Mouse (Mus musculus): ENCODE measurements around the gene Mapre1. TPM values are rescaled to one million over a fixed set of nuclear protein-coding genes. Genes with fewer than 3 reads are reported as not detected.
"Not testable (repeated sequence)": the region's sequence is repeated elsewhere in the genome, so short reads cannot be mapped to it uniquely, and the experiment has no call there.

Mapre1 gene
- polyA plus RNA-seq, 1 experiment = 3.8 TPM

- H3K27me3 ChIP-seq (ENCODE audit: control insufficient read depth, insufficient read depth, low read length) = no peaks in the 10 kb centered on the region
- 27% methylated on average over 4 of the region's 4 CpGs for WGBS
- no peak overlapping the region for H3K27ac ChIP-seq (ENCODE audit: insufficient read depth, low read depth, low read length)
- TF ChIP-seq CTCF (IDR thresholded peaks at IDR 0.05; ENCODE audit: extremely low read depth, insufficient read length, insufficient replicate concordance, low read depth, low read length) = no peak
- TF ChIP-seq POLR2A (IDR thresholded peaks at IDR 0.05; ENCODE audit: low read depth, low read length) = no peak
- H3K4me3 ChIP-seq (ENCODE audit: low read depth, low read length) = no peak overlapping the region
- H3K36me3 ChIP-seq (ENCODE audit: control insufficient read depth, insufficient read depth, low read length) = no peaks in the 10 kb centered on the region
- no peaks in the 10 kb centered on the region for H3K4me1 ChIP-seq (ENCODE audit: control insufficient read depth, insufficient read depth, insufficient read length, low read length)
Measured at GRCm38 (mm10) chr2:153713227-153713626, 27.8 kb upstream of the Mapre1 start.

GRCm38 (mm10) chr2:153717861-153718260 lies 23.2 kb upstream of the Mapre1 start:
- H3K4me3 ChIP-seq (ENCODE audit: low read depth, low read length); H3K27me3 ChIP-seq (ENCODE audit: control insufficient read depth, insufficient read depth, low read length); H3K27ac ChIP-seq (ENCODE audit: insufficient read depth, low read depth, low read length); H3K36me3 ChIP-seq (ENCODE audit: control insufficient read depth, insufficient read depth, low read length); H3K4me1 ChIP-seq (ENCODE audit: control insufficient read depth, insufficient read depth, insufficient read length, low read length): not testable (repeated sequence)
- WGBS = 71% methylated on average over 3 of the region's 3 CpGs

GRCm38 (mm10) chr2:153723098-153723497 lies 18.0 kb upstream of the Mapre1 start:
- TF ChIP-seq POLR2A (IDR thresholded peaks at IDR 0.05; ENCODE audit: low read depth, low read length) (no peak), CTCF (IDR thresholded peaks at IDR 0.05; ENCODE audit: extremely low read depth, insufficient read length, insufficient replicate concordance, low read depth, low read length) (no peak)
- Histone ChIP-seq H3K27me3 (ENCODE audit: control insufficient read depth, insufficient read depth, low read length) (no peaks in the 10 kb centered on the region), H3K27ac (ENCODE audit: insufficient read depth, low read depth, low read length) (no peak overlapping the region), H3K4me1 (ENCODE audit: control insufficient read depth, insufficient read depth, insufficient read length, low read length) (no peaks in the 10 kb centered on the region), H3K4me3 (ENCODE audit: low read depth, low read length) (no peak overlapping the region), H3K36me3 (ENCODE audit: control insufficient read depth, insufficient read depth, low read length) (no peaks in the 10 kb centered on the region)
- WGBS = 64% methylated on average over 1 of the region's 1 CpGs

- H3K27me3 ChIP-seq (ENCODE audit: control insufficient read depth, insufficient read depth, low read length) = no peaks in the 10 kb centered on the region
- no peak overlapping the region for H3K27ac ChIP-seq (ENCODE audit: insufficient read depth, low read depth, low read length)
- TF ChIP-seq CTCF (IDR thresholded peaks at IDR 0.05; ENCODE audit: extremely low read depth, insufficient read length, insufficient replicate concordance, low read depth, low read length) (no peak), POLR2A (IDR thresholded peaks at IDR 0.05; ENCODE audit: low read depth, low read length) (no peak)
- H3K4me3 ChIP-seq (ENCODE audit: low read depth, low read length) = no peak overlapping the region
- H3K36me3 ChIP-seq (ENCODE audit: control insufficient read depth, insufficient read depth, low read length) = no peaks in the 10 kb centered on the region
- 84% methylated on average over 2 of the region's 2 CpGs for WGBS
- no peaks in the 10 kb centered on the region for H3K4me1 ChIP-seq (ENCODE audit: control insufficient read depth, insufficient read depth, insufficient read length, low read length)
Measured at GRCm38 (mm10) chr2:153724424-153724823, 16.6 kb upstream of the Mapre1 start.

GRCm38 (mm10) chr2:153724871-153725270 lies 16.2 kb upstream of the Mapre1 start:
- Histone ChIP-seq H3K4me1 (ENCODE audit: control insufficient read depth, insufficient read depth, insufficient read length, low read length) (no peaks in the 10 kb centered on the region), H3K27ac (ENCODE audit: insufficient read depth, low read depth, low read length) (no peak overlapping the region), H3K36me3 (ENCODE audit: control insufficient read depth, insufficient read depth, low read length) (no peaks in the 10 kb centered on the region), H3K27me3 (ENCODE audit: control insufficient read depth, insufficient read depth, low read length) (no peaks in the 10 kb centered on the region), H3K4me3 (ENCODE audit: low read depth, low read length) (no peak overlapping the region)
- 86% methylated on average over 2 of the region's 2 CpGs for WGBS
- TF ChIP-seq POLR2A (IDR thresholded peaks at IDR 0.05; ENCODE audit: low read depth, low read length) (no peak), CTCF (IDR thresholded peaks at IDR 0.05; ENCODE audit: extremely low read depth, insufficient read length, insufficient replicate concordance, low read depth, low read length) (no peak)

GRCm38 (mm10) chr2:153725291-153725690 lies 15.8 kb upstream of the Mapre1 start:
- 93% methylated on average over 4 of the region's 4 CpGs for WGBS
- Histone ChIP-seq H3K27ac (ENCODE audit: insufficient read depth, low read depth, low read length) (no peak overlapping the region), H3K27me3 (ENCODE audit: control insufficient read depth, insufficient read depth, low read length) (no peaks in the 10 kb centered on the region), H3K36me3 (ENCODE audit: control insufficient read depth, insufficient read depth, low read length) (no peaks in the 10 kb centered on the region), H3K4me1 (ENCODE audit: control insufficient read depth, insufficient read depth, insufficient read length, low read length) (no peaks in the 10 kb centered on the region), H3K4me3 (ENCODE audit: low read depth, low read length) (no peak overlapping the region)
- TF ChIP-seq CTCF (IDR thresholded peaks at IDR 0.05; ENCODE audit: extremely low read depth, insufficient read length, insufficient replicate concordance, low read depth, low read length) (no peak), POLR2A (IDR thresholded peaks at IDR 0.05; ENCODE audit: low read depth, low read length) (no peak)

GRCm38 (mm10) chr2:153734033-153734432 lies 7.0 kb upstream of the Mapre1 start:
- Histone ChIP-seq H3K36me3 (ENCODE audit: control insufficient read depth, insufficient read depth, low read length) (no peaks in the 10 kb centered on the region), H3K4me1 (ENCODE audit: control insufficient read depth, insufficient read depth, insufficient read length, low read length) (no peaks in the 10 kb centered on the region), H3K4me3 (ENCODE audit: low read depth, low read length) (no peak overlapping the region), H3K27ac (ENCODE audit: insufficient read depth, low read depth, low read length) (no peak overlapping the region), H3K27me3 (ENCODE audit: control insufficient read depth, insufficient read depth, low read length) (no peaks in the 10 kb centered on the region)
- 75% methylated on average over 4 of the region's 4 CpGs for WGBS
- TF ChIP-seq POLR2A (IDR thresholded peaks at IDR 0.05; ENCODE audit: low read depth, low read length) (no peak), CTCF (IDR thresholded peaks at IDR 0.05; ENCODE audit: extremely low read depth, insufficient read length, insufficient replicate concordance, low read depth, low read length) (no peak)

Measured in small intestine, adult 2 months (tissue).